Mouse (Mus musculus): ENCODE data around the gene Spink8. TPM values are rescaled to one million over a fixed set of nuclear protein-coding genes. Genes with fewer than 3 reads are reported as not detected.

Spink8 gene
- polyA plus RNA-seq, 1 experiment from 2014 or later: not detected

- H3K9ac ChIP-seq (ENCODE audit: low read depth, low read length): no peak overlapping the region
- DNase-seq (ENCODE audit: low spot score) (no peak), ATAC-seq (ENCODE audit: low FRiP score) (no peak)
- no peaks in the 10 kb centered on the region for H3K9me3 ChIP-seq (ENCODE audit: control insufficient read depth, low read length)
- 77% methylated on average over 2 of the region's 2 CpGs for WGBS
- no peak overlapping the region for H3K27ac ChIP-seq (ENCODE audit: low read depth, low read length)
- H3K27me3 ChIP-seq (ENCODE audit: control insufficient read depth, insufficient read depth, low read length): no peaks in the 10 kb centered on the region
- H3K4me2 ChIP-seq (replicated peaks; ENCODE audit: low read depth, low read length): no peak overlapping the region
- no peaks in the 10 kb centered on the region for H3K4me1 ChIP-seq (replicated peaks; ENCODE audit: control insufficient read depth, insufficient read depth, low read length)
- H3K4me3 ChIP-seq (ENCODE audit: low read depth, low read length): no peak overlapping the region
- H3K36me3 ChIP-seq (ENCODE audit: control insufficient read depth, insufficient read depth, low read length): no peaks in the 10 kb centered on the region
Measured at GRCm38 (mm10) chr9:109854341-109854740, 42.3 kb downstream of the Spink8 start.

GRCm38 (mm10) chr9:109855947-109856346 is 43.9 kb downstream of the Spink8 start:
- H3K27me3 ChIP-seq (ENCODE audit: control insufficient read depth, insufficient read depth, low read length): no peaks in the 10 kb centered on the region
- H3K4me2 ChIP-seq (replicated peaks; ENCODE audit: low read depth, low read length): no peak overlapping the region
- no peak for DNase-seq (ENCODE audit: low spot score)
- no peak overlapping the region for H3K4me3 ChIP-seq (ENCODE audit: low read depth, low read length)
- H3K27ac ChIP-seq (ENCODE audit: low read depth, low read length): no peak overlapping the region
- ATAC-seq (ENCODE audit: low FRiP score): no peak
- H3K9ac ChIP-seq (ENCODE audit: low read depth, low read length): no peak overlapping the region
- H3K36me3 ChIP-seq (ENCODE audit: control insufficient read depth, insufficient read depth, low read length): no peaks in the 10 kb centered on the region
- H3K9me3 ChIP-seq (ENCODE audit: control insufficient read depth, low read length): no peaks in the 10 kb centered on the region
- WGBS: 86% methylated on average over 6 of the region's 6 CpGs
- H3K4me1 ChIP-seq (replicated peaks; ENCODE audit: control insufficient read depth, insufficient read depth, low read length): no peaks in the 10 kb centered on the region

GRCm38 (mm10) chr9:109862397-109863044 is 50.4 kb downstream of the Spink8 start:
- no peak overlapping the region for H3K4me3 ChIP-seq (ENCODE audit: low read depth, low read length)
- H3K4me1 ChIP-seq (replicated peaks; ENCODE audit: control insufficient read depth, insufficient read depth, low read length): no peaks in the 10 kb centered on the region
- no peak overlapping the region for H3K9ac ChIP-seq (ENCODE audit: low read depth, low read length)
- WGBS: 19% methylated on average over 20 of the region's 20 CpGs
- no peak overlapping the region for H3K4me2 ChIP-seq (replicated peaks; ENCODE audit: low read depth, low read length)
- H3K36me3 ChIP-seq (ENCODE audit: control insufficient read depth, insufficient read depth, low read length): no peaks in the 10 kb centered on the region
- peak; percentile 90 for DNase-seq (ENCODE audit: low spot score)
- no peaks in the 10 kb centered on the region for H3K27me3 ChIP-seq (ENCODE audit: control insufficient read depth, insufficient read depth, low read length)
- H3K27ac ChIP-seq (ENCODE audit: low read depth, low read length): no peak overlapping the region
- ATAC-seq (ENCODE audit: low FRiP score): 0 out of 2 replicates have a peak, but pooled peaks have one; percentile 19
- H3K9me3 ChIP-seq (ENCODE audit: control insufficient read depth, low read length): no peaks in the 10 kb centered on the region

GRCm38 (mm10) chr9:109863085-109863484 is 51.0 kb downstream of the Spink8 start:
- Histone ChIP-seq H3K36me3 (ENCODE audit: control insufficient read depth, insufficient read depth, low read length) (no peaks in the 10 kb centered on the region), H3K27me3 (ENCODE audit: control insufficient read depth, insufficient read depth, low read length) (no peaks in the 10 kb centered on the region), H3K9me3 (ENCODE audit: control insufficient read depth, low read length) (no peaks in the 10 kb centered on the region), H3K4me2 (replicated peaks; ENCODE audit: low read depth, low read length) (no peak overlapping the region), H3K27ac (ENCODE audit: low read depth, low read length) (no peak overlapping the region), H3K4me3 (ENCODE audit: low read depth, low read length) (no peak overlapping the region), H3K4me1 (replicated peaks; ENCODE audit: control insufficient read depth, insufficient read depth, low read length) (no peaks in the 10 kb centered on the region), H3K9ac (ENCODE audit: low read depth, low read length) (no peak overlapping the region)
- ATAC-seq (ENCODE audit: low FRiP score) (no peak), DNase-seq (ENCODE audit: low spot score) (no peak)
- WGBS: 68% methylated on average over 3 of the region's 3 CpGs

- Histone ChIP-seq H3K4me1 (replicated peaks; ENCODE audit: control insufficient read depth, insufficient read depth, low read length) (no peaks in the 10 kb centered on the region), H3K27me3 (ENCODE audit: control insufficient read depth, insufficient read depth, low read length) (no peaks in the 10 kb centered on the region), H3K27ac (ENCODE audit: low read depth, low read length) (no peak overlapping the region), H3K4me3 (ENCODE audit: low read depth, low read length) (no peak overlapping the region), H3K9ac (ENCODE audit: low read depth, low read length) (no peak overlapping the region), H3K36me3 (ENCODE audit: control insufficient read depth, insufficient read depth, low read length) (no peaks in the 10 kb centered on the region), H3K4me2 (replicated peaks; ENCODE audit: low read depth, low read length) (no peak overlapping the region), H3K9me3 (ENCODE audit: control insufficient read depth, low read length) (no peaks in the 10 kb centered on the region)
- DNase-seq (ENCODE audit: low spot score) (no peak), ATAC-seq (ENCODE audit: low FRiP score) (no peak)
- WGBS: 75% methylated on average over 2 of the region's 2 CpGs
Measured at GRCm38 (mm10) chr9:109866218-109866617, 54.1 kb downstream of the Spink8 start.

GRCm38 (mm10) chr9:109870983-109871572 is 59.0 kb downstream of the Spink8 start:
- ATAC-seq (ENCODE audit: low FRiP score) (no peak), DNase-seq (ENCODE audit: low spot score) (no peak)
- Histone ChIP-seq H3K27me3 (ENCODE audit: control insufficient read depth, insufficient read depth, low read length) (no peaks in the 10 kb centered on the region), H3K4me3 (ENCODE audit: low read depth, low read length) (no peak overlapping the region), H3K27ac (ENCODE audit: low read depth, low read length) (no peak overlapping the region), H3K4me1 (replicated peaks; ENCODE audit: control insufficient read depth, insufficient read depth, low read length) (no peaks in the 10 kb centered on the region), H3K4me2 (replicated peaks; ENCODE audit: low read depth, low read length) (no peak overlapping the region), H3K9me3 (ENCODE audit: control insufficient read depth, low read length) (no peaks in the 10 kb centered on the region), H3K36me3 (ENCODE audit: control insufficient read depth, insufficient read depth, low read length) (no peaks in the 10 kb centered on the region), H3K9ac (ENCODE audit: low read depth, low read length) (no peak overlapping the region)
- 47% methylated on average over 6 of the region's 6 CpGs for WGBS

GRCm38 (mm10) chr9:109874797-109875691 is 63.0 kb downstream of the Spink8 start, which contains the start of gene Cdc25a:
Gene Cdc25a, plus strand, starts transcription at chr9:109875579.
- no peaks in the 10 kb centered on the region for H3K9me3 ChIP-seq (ENCODE audit: control insufficient read depth, low read length)
- 0 out of 2 replicates have a peak, but pooled peaks cover 2% of the 10 kb centered on the region for H3K4me1 ChIP-seq (replicated peaks; ENCODE audit: control insufficient read depth, insufficient read depth, low read length)
- H3K27me3 ChIP-seq (ENCODE audit: control insufficient read depth, insufficient read depth, low read length): no peaks in the 10 kb centered on the region
- H3K4me2 ChIP-seq (replicated peaks; ENCODE audit: low read depth, low read length): peak within 1 kb of the TSS; percentile 77
- ATAC-seq (ENCODE audit: low FRiP score): peak; percentile 94
- 7% methylated on average over 33 of the region's 33 CpGs for WGBS
- H3K4me3 ChIP-seq (ENCODE audit: low read depth, low read length): peak within 1 kb of the TSS; percentile 98
- peak; percentile 96 for DNase-seq (ENCODE audit: low spot score)
- peak within 1 kb of the TSS; percentile 93 for H3K9ac ChIP-seq (ENCODE audit: low read depth, low read length)
- H3K27ac ChIP-seq (ENCODE audit: low read depth, low read length): peak within 1 kb of the TSS; percentile 56
- H3K36me3 ChIP-seq (ENCODE audit: control insufficient read depth, insufficient read depth, low read length): 0 out of 2 replicates have a peak, but pooled peaks cover 3% of the 10 kb centered on the region

- Histone ChIP-seq H3K27ac (ENCODE audit: low read depth, low read length) (peak overlapping the region; percentile 56), H3K36me3 (ENCODE audit: control insufficient read depth, insufficient read depth, low read length) (0 out of 2 replicates have a peak, but pooled peaks cover 7% of the 10 kb centered on the region), H3K27me3 (ENCODE audit: control insufficient read depth, insufficient read depth, low read length) (no peaks in the 10 kb centered on the region), H3K4me2 (replicated peaks; ENCODE audit: low read depth, low read length) (peak overlapping the region; percentile 77), H3K4me3 (ENCODE audit: low read depth, low read length) (peak overlapping the region; percentile 98), H3K9ac (ENCODE audit: low read depth, low read length) (peak overlapping the region; percentile 93), H3K4me1 (replicated peaks; ENCODE audit: control insufficient read depth, insufficient read depth, low read length) (0 out of 2 replicates have a peak, but pooled peaks cover 2% of the 10 kb centered on the region), H3K9me3 (ENCODE audit: control insufficient read depth, low read length) (no peaks in the 10 kb centered on the region)
- 0% methylated on average over 66 of the region's 76 CpGs for WGBS
- DNase-seq (ENCODE audit: low spot score) (peak; percentile 64), ATAC-seq (ENCODE audit: low FRiP score) (peak; percentile 73)
Measured at GRCm38 (mm10) chr9:109875695-109876601, 63.9 kb downstream of the Spink8 start.

Data from hindbrain, embryonic 11.5 days (tissue).